ENCODE assay signal across 9 mouse cellular contexts in the genomic region with DNA sequence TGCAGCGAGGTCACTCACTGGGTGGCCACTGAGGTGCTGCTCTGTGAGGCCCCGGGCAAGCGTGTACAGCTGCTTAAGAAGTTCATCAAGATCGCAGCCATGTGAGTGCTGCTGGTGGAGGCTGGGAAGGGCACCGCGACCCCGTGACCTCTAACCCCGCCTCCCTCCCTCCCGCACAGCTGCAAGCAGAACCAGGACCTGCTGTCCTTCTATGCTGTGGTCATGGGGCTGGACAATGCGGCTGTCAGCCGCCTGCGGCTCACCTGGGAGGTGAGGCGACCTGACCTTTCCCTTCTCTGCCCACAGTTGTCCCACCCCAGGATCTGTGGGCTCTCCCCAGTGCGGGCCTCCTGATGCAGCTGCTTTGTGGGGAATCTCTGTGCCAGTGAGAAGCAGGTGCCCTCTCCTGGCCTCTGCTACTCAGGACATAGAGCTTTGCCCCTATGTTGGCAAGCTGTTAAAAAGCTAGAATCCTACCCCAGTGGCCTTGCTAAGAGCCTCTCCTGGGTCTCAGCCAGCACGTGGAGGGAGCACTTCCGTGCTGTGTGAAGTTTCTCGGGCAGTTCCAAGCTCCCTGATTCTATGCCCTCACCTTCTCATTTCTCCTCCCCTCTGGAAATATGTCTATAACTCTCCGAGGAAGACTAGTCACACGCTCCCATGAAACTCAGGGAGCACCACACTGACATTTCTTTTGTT. TPM values are rescaled to one million over a fixed set of nuclear protein-coding genes. Genes with fewer than 3 reads are reported as not detected.
DNase-seq lines count a peak whose midpoint lies in the region; ATAC-seq and TF ChIP-seq lines count a peak whose summit lies in the region.
"Had no signal": no experiment of that assay in that cellular context is flagged by ENCODE, and none has a peak within 500 bp of the region (broad histone marks: within the 10 kb centered on the region; RNA-seq: fewer than 3 reads in every experiment).

No protein-coding gene starts in this region.

- H3K27ac ChIP-seq in kidney, embryonic 15.5 days, result no peak overlapping the region
- no peak overlapping the region for H3K27ac ChIP-seq in kidney, adult 2 months (ENCODE audit: insufficient read depth, low read depth, low read length)
- H3K27ac ChIP-seq in intestine, embryonic 16.5 days (ENCODE audit: low read length), result no peak overlapping the region
- H3K27ac ChIP-seq in neural tube, embryonic 11.5 days (ENCODE audit: low read depth, low read length), result no peak overlapping the region

- 0 out of 2 replicates have a peak, but pooled peaks cover 3% of the 10 kb centered on the region for H3K27me3 ChIP-seq in kidney, embryonic 15.5 days
- no peaks in the 10 kb centered on the region for H3K27me3 ChIP-seq in kidney, adult 2 months (replicated peaks; ENCODE audit: control insufficient read depth, insufficient read depth, low read length)
- no peaks in the 10 kb centered on the region for H3K27me3 ChIP-seq in intestine, embryonic 16.5 days (replicated peaks; ENCODE audit: control insufficient read depth, insufficient read depth, low read length)
- H3K27me3 ChIP-seq in neural tube, embryonic 11.5 days (ENCODE audit: control insufficient read depth, insufficient read depth, low read length), result no peaks in the 10 kb centered on the region

- H3K4me1 ChIP-seq in kidney, embryonic 15.5 days, result peaks cover 31% of the 10 kb centered on the region
- H3K4me1 ChIP-seq in kidney, adult 2 months (ENCODE audit: control insufficient read depth, insufficient read depth, low read length), result no peaks in the 10 kb centered on the region
- H3K4me1 ChIP-seq in intestine, embryonic 16.5 days (ENCODE audit: control insufficient read depth, insufficient read depth, low read length), result peaks cover 12% of the 10 kb centered on the region
- H3K4me1 ChIP-seq in neural tube, embryonic 11.5 days (ENCODE audit: control insufficient read depth, insufficient read depth, low read length), result peaks cover 15% of the 10 kb centered on the region

- 7% methylated on average over 19 of the region's 19 CpGs for WGBS in kidney, embryonic 15.5 days
- WGBS in kidney, adult 2 months, result 23% methylated on average over 19 of the region's 19 CpGs
- WGBS in intestine, embryonic 16.5 days, result 19% methylated on average over 19 of the region's 19 CpGs
- WGBS in neural tube, embryonic 11.5 days, result 7% methylated on average over 19 of the region's 19 CpGs

- H3K36me3 ChIP-seq in kidney, embryonic 15.5 days, result no peaks in the 10 kb centered on the region
- no peaks in the 10 kb centered on the region for H3K36me3 ChIP-seq in kidney, adult 2 months (ENCODE audit: control insufficient read depth, insufficient read depth, low read length)
- no peaks in the 10 kb centered on the region for H3K36me3 ChIP-seq in intestine, embryonic 16.5 days (ENCODE audit: control insufficient read depth, insufficient read depth, low read length)
- no peaks in the 10 kb centered on the region for H3K36me3 ChIP-seq in neural tube, embryonic 11.5 days (ENCODE audit: control insufficient read depth, insufficient read depth, low read length)

- no peak overlapping the region for H3K9ac ChIP-seq in kidney, embryonic 15.5 days
- H3K9ac ChIP-seq in intestine, embryonic 16.5 days (ENCODE audit: low read depth, low read length), result peak overlapping the region; percentile 49; the same call in 1 of the 2 replicates
- peak overlapping the region; percentile 11; the same call in 1 of the 2 replicates for H3K9ac ChIP-seq in neural tube, embryonic 11.5 days (ENCODE audit: low read length)

- no peak for DNase-seq in kidney, adult 2 months
- DNase-seq in embryo, embryonic 11 days, result peak; percentile 59
- no peak for DNase-seq in neural tube, embryonic 11.5 days (ENCODE audit: low spot score)
- DNase-seq in adipocyte (ENCODE audit: low spot score), result no peak
- DNase-seq in layer of hippocampus, postnatal 10 days (ENCODE audit: low spot score in 2 of 2), result no peak
- no peak for DNase-seq in cerebellum, adult 9-10 months
- DNase-seq: thymus, postnatal 36 days had no signal

- ATAC-seq in kidney, embryonic 15.5 days (replicated peaks; ENCODE audit: low FRiP score), result 0 out of 2 replicates have a peak, but pooled peaks have one; percentile 13
- ATAC-seq in intestine, embryonic 16.5 days, result peak; percentile 31; the same call in 1 of the 2 replicates
- no peak for ATAC-seq in neural tube, embryonic 11.5 days (ENCODE audit: insufficient read depth, low FRiP score, low TSS enrichment)

- H3K9me3 ChIP-seq in kidney, embryonic 15.5 days (replicated peaks), result no peaks in the 10 kb centered on the region
- H3K9me3 ChIP-seq in intestine, embryonic 16.5 days (ENCODE audit: control insufficient read depth, low read length), result 0 out of 2 replicates have a peak, but pooled peaks cover 2% of the 10 kb centered on the region
- H3K9me3 ChIP-seq in neural tube, embryonic 11.5 days (ENCODE audit: control insufficient read depth, low read length), result no peaks in the 10 kb centered on the region

- no peak for TF ChIP-seq CTCF in kidney, adult 2 months (conservative IDR thresholded peaks at IDR 0.05; ENCODE audit: insufficient read depth, insufficient read length, low read depth, low read length)

- H3K4me2 ChIP-seq in kidney, embryonic 15.5 days, result peak overlapping the region; percentile 30
- no peak overlapping the region for H3K4me2 ChIP-seq in intestine, embryonic 16.5 days (ENCODE audit: low read depth, low read length)
- H3K4me2 ChIP-seq in neural tube, embryonic 11.5 days (ENCODE audit: low read depth), result no peak overlapping the region

- no peak for TF ChIP-seq POLR2A in kidney, adult 2 months (IDR thresholded peaks at IDR 0.05; ENCODE audit: low read depth, low read length)

- H3K4me3 ChIP-seq in kidney, embryonic 15.5 days (replicated peaks), result no peak overlapping the region
- H3K4me3 ChIP-seq in kidney, adult 2 months (ENCODE audit: insufficient read depth, low read depth, low read length), result no peak overlapping the region
- no peak overlapping the region for H3K4me3 ChIP-seq in intestine, embryonic 16.5 days (ENCODE audit: low read length)
- no peak overlapping the region for H3K4me3 ChIP-seq in neural tube, embryonic 11.5 days (ENCODE audit: low read depth, low read length)

RNA-seq across cellular contexts. Expression of gene Rapgefl1, which starts 12.8 kb away (rescaled TPM):
- 1.6 and 1.7 TPM in 2 replicates for polyA plus RNA-seq in kidney, embryonic 15.5 days (2015; fragmentation: Nextera tagmentation; extraction: Ambion mirVana)
- 4.2 and 4.7 TPM in 2 replicates for polyA plus RNA-seq in kidney, adult 2 months (2012; rRNA removed)
- polyA plus RNA-seq in intestine, embryonic 16.5 days (2015; fragmentation: Nextera tagmentation; extraction: Ambion mirVana), result 0.67 and 1.1 TPM in 2 replicates
- polyA plus RNA-seq in neural tube, embryonic 11.5 days (2014; fragmentation: Nextera tagmentation; extraction: Ambion mirVana), result 2.3 and 2.8 TPM in 2 replicates
- total RNA-seq in layer of hippocampus, postnatal 10 days (2021), result 100 to 1,000 TPM; 148 to 154 TPM

RNA-seq across cellular contexts. Expression of gene Wipf2, which starts 14.1 kb away (rescaled TPM):
- 4.2 and 5.2 TPM in 2 replicates for polyA plus RNA-seq in kidney, embryonic 15.5 days (2015; fragmentation: Nextera tagmentation; extraction: Ambion mirVana)
- 8.7 and 9.9 TPM in 2 replicates for polyA plus RNA-seq in kidney, adult 2 months (2012; rRNA removed)
- polyA plus RNA-seq in intestine, embryonic 16.5 days (2015; fragmentation: Nextera tagmentation; extraction: Ambion mirVana), result 3.4 and 3.5 TPM in 2 replicates
- 4.7 and 5.6 TPM in 2 replicates for polyA plus RNA-seq in neural tube, embryonic 11.5 days (2014; fragmentation: Nextera tagmentation; extraction: Ambion mirVana)
- 10 to 100 TPM; 29.7 to 30.9 TPM for total RNA-seq in layer of hippocampus, postnatal 10 days (2021)

RNA-seq across cellular contexts. Expression of gene Casc3, which starts 44.6 kb away (rescaled TPM):
- 40.6 and 40.8 TPM in 2 replicates for polyA plus RNA-seq in kidney, embryonic 15.5 days (2015; fragmentation: Nextera tagmentation; extraction: Ambion mirVana)
- 21.0 and 24.5 TPM in 2 replicates for polyA plus RNA-seq in kidney, adult 2 months (2012; rRNA removed)
- 23.1 and 24.3 TPM in 2 replicates for polyA plus RNA-seq in intestine, embryonic 16.5 days (2015; fragmentation: Nextera tagmentation; extraction: Ambion mirVana)
- polyA plus RNA-seq in neural tube, embryonic 11.5 days (2014; fragmentation: Nextera tagmentation; extraction: Ambion mirVana), result 55.4 and 59.4 TPM in 2 replicates
- 10 to 100 TPM; 65.8 to 66.3 TPM for total RNA-seq in layer of hippocampus, postnatal 10 days (2021)

RNA-seq across cellular contexts. Expression of gene Msl1, which starts 54.0 kb away (rescaled TPM):
- polyA plus RNA-seq in kidney, embryonic 15.5 days (2015; fragmentation: Nextera tagmentation; extraction: Ambion mirVana), result 25.1 and 25.8 TPM in 2 replicates
- 23.5 and 24.5 TPM in 2 replicates for polyA plus RNA-seq in kidney, adult 2 months (2012; rRNA removed)
- 13.5 and 14.5 TPM in 2 replicates for polyA plus RNA-seq in intestine, embryonic 16.5 days (2015; fragmentation: Nextera tagmentation; extraction: Ambion mirVana)
- polyA plus RNA-seq in neural tube, embryonic 11.5 days (2014; fragmentation: Nextera tagmentation; extraction: Ambion mirVana), result 24.1 and 24.2 TPM in 2 replicates
- 100 to 1,000 TPM; 147 to 157 TPM for total RNA-seq in layer of hippocampus, postnatal 10 days (2021)

RNA-seq across cellular contexts. Expression of gene Cdc6, which starts 58.3 kb away (rescaled TPM):
- polyA plus RNA-seq in kidney, embryonic 15.5 days (2015; fragmentation: Nextera tagmentation; extraction: Ambion mirVana), result 36.3 and 39.1 TPM in 2 replicates
- 0.11 and 0.14 TPM in 2 replicates for polyA plus RNA-seq in kidney, adult 2 months (2012; rRNA removed)
- 18.9 and 23.0 TPM in 2 replicates for polyA plus RNA-seq in intestine, embryonic 16.5 days (2015; fragmentation: Nextera tagmentation; extraction: Ambion mirVana)
- 41.6 and 44.4 TPM in 2 replicates for polyA plus RNA-seq in neural tube, embryonic 11.5 days (2014; fragmentation: Nextera tagmentation; extraction: Ambion mirVana)
- total RNA-seq in layer of hippocampus, postnatal 10 days (2021), result 1 to 10 TPM; 1.1 to 2.2 TPM
